Mouse (Mus musculus): ENCODE results near the gene Jade1.

DNA sequence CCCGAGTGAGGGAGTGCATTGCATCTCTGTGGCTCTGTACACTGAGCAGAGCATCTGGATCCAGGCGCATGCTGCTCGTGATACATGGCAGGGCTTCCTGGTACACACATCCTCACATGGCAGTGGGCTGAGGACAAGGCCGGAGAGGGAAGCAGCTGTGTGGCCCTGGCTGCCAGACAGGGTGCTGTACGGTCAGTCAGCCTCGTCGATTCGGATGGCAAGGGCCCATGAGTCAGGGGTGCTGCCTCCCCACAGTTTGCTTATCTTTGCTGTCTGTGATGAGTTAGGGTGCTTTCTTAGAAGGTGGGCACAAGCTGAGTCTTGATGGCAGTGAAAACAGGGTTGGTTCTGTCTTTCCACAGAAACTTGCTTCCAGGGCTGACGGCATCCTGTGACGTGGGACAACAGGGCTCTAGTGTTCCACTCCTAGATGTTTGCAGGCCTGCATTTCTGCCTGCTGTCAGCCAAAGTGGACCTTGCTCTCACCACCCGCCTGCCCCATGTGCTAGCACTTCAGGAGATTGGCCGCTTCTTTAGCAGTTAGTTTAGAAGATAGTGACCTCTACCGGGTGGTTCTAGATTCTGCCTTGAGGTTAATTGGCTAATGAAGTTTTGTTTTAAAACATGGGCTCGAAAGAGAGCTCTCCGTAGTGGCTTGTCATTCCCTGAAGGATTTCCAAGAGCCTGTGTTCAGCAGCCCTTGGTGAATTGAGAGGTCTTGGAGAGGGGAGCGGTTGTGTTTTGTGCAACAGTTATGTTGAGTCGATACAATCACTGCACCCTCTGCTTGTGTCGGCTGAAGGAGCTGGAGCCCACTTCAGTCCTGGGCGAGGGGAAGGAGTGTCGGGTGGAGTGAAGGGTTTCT lies 35.4 kb downstream of the Jade1 start:
- no peak; a peak in 1 of 4 replicates for TF ChIP-seq POLR2A (IDR thresholded peaks at IDR 0.05; ENCODE audit: control insufficient read depth in 1 of 2, insufficient read depth in 1 of 2, low read depth in 1 of 2, low read length in 2 of 2, poor library complexity in 1 of 2)
- no peak for TF ChIP-seq TBP (IDR thresholded peaks at IDR 0.05; ENCODE audit: low read depth, low read length)
- no peak for TF ChIP-seq EP300 (IDR thresholded peaks at IDR 0.05; ENCODE audit: low read depth in 1 of 2, low read length in 2 of 2)
- no peak for TF ChIP-seq CTCF (IDR thresholded peaks at IDR 0.05 in 2 of 3, conservative IDR thresholded peaks at IDR 0.05 in 1 of 3; ENCODE audit: control insufficient read depth in 1 of 3, insufficient read depth in 1 of 3, low read depth in 2 of 3, low read length in 3 of 3, poor library complexity in 1 of 3, severe bottlenecking in 1 of 3)
- TF ChIP-seq MEF2A (IDR thresholded peaks at IDR 0.05; ENCODE audit: extremely low read depth, insufficient replicate concordance, low read depth, low read length, poor library complexity, severe bottlenecking), result no peak
- TF ChIP-seq GATA1 (IDR thresholded peaks at IDR 0.05; ENCODE audit: low read depth, low read length), result no peak
- no peak for TF ChIP-seq JUND (IDR thresholded peaks at IDR 0.05; ENCODE audit: low read depth, low read length)
- no peak for TF ChIP-seq ZKSCAN1 (IDR thresholded peaks at IDR 0.05; ENCODE audit: low read depth, low read length)
- TF ChIP-seq USF1 (IDR thresholded peaks at IDR 0.05; ENCODE audit: low read depth, low read length), result no peak
- TF ChIP-seq MAX (IDR thresholded peaks at IDR 0.05; ENCODE audit: low read length), result no peak
- no peak for TF ChIP-seq ZC3H11A (IDR thresholded peaks at IDR 0.05; ENCODE audit: low read depth, low read length)
